Mouse (Mus musculus): ENCODE measurements around the gene Timp3. TPM values are rescaled to one million over a fixed set of nuclear protein-coding genes. Genes with fewer than 3 reads are reported as not detected.

Gene Timp3
- polyA plus RNA-seq, 1 experiment from 2014 or later, result 20.2 TPM

- Histone ChIP-seq H3K36me3 (ENCODE audit: control insufficient read depth, insufficient read depth, low read length) (no peaks in the 10 kb centered on the region), H3K4me3 (ENCODE audit: low read depth, low read length) (no peak overlapping the region), H3K4me1 (ENCODE audit: control insufficient read depth, insufficient read depth, low read length) (peaks cover 12% of the 10 kb centered on the region), H3K9me3 (ENCODE audit: control insufficient read depth, low read length) (no peaks in the 10 kb centered on the region), H3K27ac (ENCODE audit: low read depth, low read length) (no peak overlapping the region), H3K27me3 (ENCODE audit: control insufficient read depth, insufficient read depth, low read length) (no peaks in the 10 kb centered on the region; the same call in 1 of the 2 replicates), H3K9ac (ENCODE audit: low read length) (no peak overlapping the region), H3K4me2 (peak overlapping the region; percentile 87)
- 67% methylated on average over 4 of the region's 4 CpGs for WGBS
- DNase-seq (ENCODE audit: low spot score, missing footprints) (no peak), ATAC-seq (ENCODE audit: low FRiP score) (no peak)
Observed at GRCm38 (mm10) chr10:86302318-86302648, 2.1 kb downstream of the Timp3 start.

GRCm38 (mm10) chr10:86302761-86303494, 2.8 kb downstream of the Timp3 start:
- no peak overlapping the region for H3K4me3 ChIP-seq (ENCODE audit: low read depth, low read length)
- H3K27me3 ChIP-seq (ENCODE audit: control insufficient read depth, insufficient read depth, low read length), result no peaks in the 10 kb centered on the region; the same call in 1 of the 2 replicates
- no peak for ATAC-seq (ENCODE audit: low FRiP score)
- H3K9ac ChIP-seq (ENCODE audit: low read length), result no peak overlapping the region
- WGBS, result 28% methylated on average over 8 of the region's 8 CpGs
- H3K9me3 ChIP-seq (ENCODE audit: control insufficient read depth, low read length), result no peaks in the 10 kb centered on the region
- H3K4me1 ChIP-seq (ENCODE audit: control insufficient read depth, insufficient read depth, low read length), result peaks cover 12% of the 10 kb centered on the region
- peak; percentile 90 for DNase-seq (ENCODE audit: low spot score, missing footprints)
- H3K27ac ChIP-seq (ENCODE audit: low read depth, low read length), result no peak overlapping the region
- no peaks in the 10 kb centered on the region for H3K36me3 ChIP-seq (ENCODE audit: control insufficient read depth, insufficient read depth, low read length)
- no peak overlapping the region for H3K4me2 ChIP-seq

- no peak overlapping the region for H3K4me3 ChIP-seq (ENCODE audit: low read depth, low read length)
- H3K27me3 ChIP-seq (ENCODE audit: control insufficient read depth, insufficient read depth, low read length), result no peaks in the 10 kb centered on the region; the same call in 1 of the 2 replicates
- H3K4me2 ChIP-seq, result no peak overlapping the region
- ATAC-seq (ENCODE audit: low FRiP score), result no peak
- DNase-seq (ENCODE audit: low spot score, missing footprints), result no peak
- H3K4me1 ChIP-seq (ENCODE audit: control insufficient read depth, insufficient read depth, low read length), result peaks cover 12% of the 10 kb centered on the region
- WGBS, result 64% methylated on average over 2 of the region's 2 CpGs
- no peak overlapping the region for H3K27ac ChIP-seq (ENCODE audit: low read depth, low read length)
- H3K36me3 ChIP-seq (ENCODE audit: control insufficient read depth, insufficient read depth, low read length), result no peaks in the 10 kb centered on the region
- H3K9ac ChIP-seq (ENCODE audit: low read length), result no peak overlapping the region
- no peaks in the 10 kb centered on the region for H3K9me3 ChIP-seq (ENCODE audit: control insufficient read depth, low read length)
Observed at GRCm38 (mm10) chr10:86303495-86303876, 3.3 kb downstream of the Timp3 start.

- no peak overlapping the region for H3K4me3 ChIP-seq (ENCODE audit: low read depth, low read length)
- H3K9me3 ChIP-seq (ENCODE audit: control insufficient read depth, low read length), result no peaks in the 10 kb centered on the region
- no peak for ATAC-seq (ENCODE audit: low FRiP score)
- no peak for DNase-seq (ENCODE audit: low spot score, missing footprints)
- H3K36me3 ChIP-seq (ENCODE audit: control insufficient read depth, insufficient read depth, low read length), result no peaks in the 10 kb centered on the region
- H3K4me2 ChIP-seq, result no peak overlapping the region
- 2% methylated on average over 2 of the region's 2 CpGs for WGBS
- peaks cover 12% of the 10 kb centered on the region for H3K4me1 ChIP-seq (ENCODE audit: control insufficient read depth, insufficient read depth, low read length)
- no peak overlapping the region for H3K9ac ChIP-seq (ENCODE audit: low read length)
- no peak overlapping the region for H3K27ac ChIP-seq (ENCODE audit: low read depth, low read length)
- no peaks in the 10 kb centered on the region; the same call in 1 of the 2 replicates for H3K27me3 ChIP-seq (ENCODE audit: control insufficient read depth, insufficient read depth, low read length)
Observed at GRCm38 (mm10) chr10:86304583-86304982, 4.4 kb downstream of the Timp3 start.

- H3K27me3 ChIP-seq (ENCODE audit: control insufficient read depth, insufficient read depth, low read length), result no peaks in the 10 kb centered on the region
- whole genome bisulfite sequencing, result 88% methylated on average over 4 of the region's 4 CpGs
- no peak overlapping the region for H3K9ac ChIP-seq (ENCODE audit: low read length)
- no peaks in the 10 kb centered on the region for H3K36me3 ChIP-seq (ENCODE audit: control insufficient read depth, insufficient read depth, low read length)
- no peak overlapping the region for H3K4me2 ChIP-seq
- H3K4me1 ChIP-seq (ENCODE audit: control insufficient read depth, insufficient read depth, low read length), result 0 out of 2 replicates have a peak, but pooled peaks cover 4% of the 10 kb centered on the region
- no peak overlapping the region for H3K4me3 ChIP-seq (ENCODE audit: low read depth, low read length)
- no peak for DNase-seq (ENCODE audit: low spot score, missing footprints)
- H3K27ac ChIP-seq (ENCODE audit: low read depth, low read length), result no peak overlapping the region
- no peak for ATAC-seq (ENCODE audit: low FRiP score)
- no peaks in the 10 kb centered on the region for H3K9me3 ChIP-seq (ENCODE audit: control insufficient read depth, low read length)
Observed at GRCm38 (mm10) chr10:86307235-86307634, 7.1 kb downstream of the Timp3 start.

- Histone ChIP-seq H3K4me3 (ENCODE audit: low read depth, low read length) (no peak overlapping the region), H3K9me3 (ENCODE audit: control insufficient read depth, low read length) (no peaks in the 10 kb centered on the region), H3K27ac (ENCODE audit: low read depth, low read length) (no peak overlapping the region), H3K4me2 (no peak overlapping the region), H3K9ac (ENCODE audit: low read length) (no peak overlapping the region), H3K4me1 (ENCODE audit: control insufficient read depth, insufficient read depth, low read length) (no peaks in the 10 kb centered on the region), H3K36me3 (ENCODE audit: control insufficient read depth, insufficient read depth, low read length) (no peaks in the 10 kb centered on the region), H3K27me3 (ENCODE audit: control insufficient read depth, insufficient read depth, low read length) (no peaks in the 10 kb centered on the region)
- 91% methylated on average over 6 of the region's 6 CpGs for WGBS
- no peak for ATAC-seq (ENCODE audit: low FRiP score)
- no peak for DNase-seq (ENCODE audit: low spot score, missing footprints)
Observed at GRCm38 (mm10) chr10:86310527-86310926, 10.4 kb downstream of the Timp3 start.

GRCm38 (mm10) chr10:86312976-86313375, 12.8 kb downstream of the Timp3 start:
- no peak overlapping the region for H3K4me2 ChIP-seq
- no peaks in the 10 kb centered on the region for H3K9me3 ChIP-seq (ENCODE audit: control insufficient read depth, low read length)
- ATAC-seq (ENCODE audit: low FRiP score), result no peak
- H3K4me3 ChIP-seq (ENCODE audit: low read depth, low read length), result no peak overlapping the region
- H3K36me3 ChIP-seq (ENCODE audit: control insufficient read depth, insufficient read depth, low read length), result no peaks in the 10 kb centered on the region
- H3K27ac ChIP-seq (ENCODE audit: low read depth, low read length), result no peak overlapping the region
- H3K4me1 ChIP-seq (ENCODE audit: control insufficient read depth, insufficient read depth, low read length), result no peaks in the 10 kb centered on the region
- H3K9ac ChIP-seq (ENCODE audit: low read length), result no peak overlapping the region
- no peak for DNase-seq (ENCODE audit: low spot score, missing footprints)
- WGBS, result 88% methylated on average over 3 of the region's 3 CpGs
- H3K27me3 ChIP-seq (ENCODE audit: control insufficient read depth, insufficient read depth, low read length), result no peaks in the 10 kb centered on the region

GRCm38 (mm10) chr10:86313448-86313847, 13.3 kb downstream of the Timp3 start:
- no peaks in the 10 kb centered on the region for H3K36me3 ChIP-seq (ENCODE audit: control insufficient read depth, insufficient read depth, low read length)
- no peak for ATAC-seq (ENCODE audit: low FRiP score)
- H3K4me3 ChIP-seq (ENCODE audit: low read depth, low read length), result no peak overlapping the region
- no peak overlapping the region for H3K9ac ChIP-seq (ENCODE audit: low read length)
- H3K9me3 ChIP-seq (ENCODE audit: control insufficient read depth, low read length), result no peaks in the 10 kb centered on the region
- no peaks in the 10 kb centered on the region for H3K27me3 ChIP-seq (ENCODE audit: control insufficient read depth, insufficient read depth, low read length)
- WGBS, result 65% methylated on average over 1 of the region's 1 CpGs
- no peaks in the 10 kb centered on the region for H3K4me1 ChIP-seq (ENCODE audit: control insufficient read depth, insufficient read depth, low read length)
- H3K4me2 ChIP-seq, result no peak overlapping the region
- DNase-seq (ENCODE audit: low spot score, missing footprints), result no peak
- H3K27ac ChIP-seq (ENCODE audit: low read depth, low read length), result no peak overlapping the region

GRCm38 (mm10) chr10:86315513-86315912, 15.3 kb downstream of the Timp3 start:
- Histone ChIP-seq H3K4me1 (ENCODE audit: control insufficient read depth, insufficient read depth, low read length) (peaks cover 4% of the 10 kb centered on the region; the same call in 1 of the 2 replicates), H3K4me3 (ENCODE audit: low read depth, low read length) (no peak overlapping the region), H3K27ac (ENCODE audit: low read depth, low read length) (no peak overlapping the region), H3K9me3 (ENCODE audit: control insufficient read depth, low read length) (no peaks in the 10 kb centered on the region), H3K36me3 (ENCODE audit: control insufficient read depth, insufficient read depth, low read length) (no peaks in the 10 kb centered on the region), H3K9ac (ENCODE audit: low read length) (no peak overlapping the region), H3K4me2 (no peak overlapping the region), H3K27me3 (ENCODE audit: control insufficient read depth, insufficient read depth, low read length) (no peaks in the 10 kb centered on the region)
- ATAC-seq (ENCODE audit: low FRiP score) (no peak), DNase-seq (ENCODE audit: low spot score, missing footprints) (no peak)
- 56% methylated on average over 3 of the region's 3 CpGs for whole genome bisulfite sequencing
